Mouse (Mus musculus) hematopoietic stem cell, adult 5-6 weeks (primary cell): ENCODE results near the gene Sarm1. TPM values are rescaled to one million over a fixed set of nuclear protein-coding genes. Genes with fewer than 3 reads are reported as not detected.

Source experiments
- ATAC-seq, 2 experiments: fragments of 125-278 bp in 1 of 2; replicated peaks in 1 of 2; 2 replicates each; pipeline ENCODE4 v1.8.0; 2016 to 2017; ENCODE audit warnings: inconsistent platforms in 2 of 2, mild to moderate bottlenecking in 2 of 2, moderate number of reproducible peaks in 2 of 2, low read depth in 1 of 2, moderate TSS enrichment in 1 of 2; ENCODE audit not compliant: low FRiP score in 2 of 2, poor library complexity in 2 of 2, severe bottlenecking in 2 of 2, insufficient read depth in 1 of 2, low TSS enrichment in 1 of 2
- total RNA-seq: library from RNA; stranded (forward); fragments of 172-1452, 232-1000 nt; gene quantifications from 2 replicates; pipeline ENCODE4 v1.2.3, GENCODE M21; 2017

Gene Sarm1
- total RNA-seq, 1 experiment from 2014 or later: 0.45 TPM

GRCm38 (mm10) chr11:78471326-78472103 lies 26.0 kb downstream of the Sarm1 start:
- ATAC-seq: no peak

- no peak for ATAC-seq
Measured at GRCm38 (mm10) chr11:78467932-78468331, 29.6 kb downstream of the Sarm1 start.

GRCm38 (mm10) chr11:78467515-78467914 lies 30.0 kb downstream of the Sarm1 start:
- no peak for ATAC-seq

- ATAC-seq: no peak
Measured at GRCm38 (mm10) chr11:78466242-78466912, 31.2 kb downstream of the Sarm1 start.

GRCm38 (mm10) chr11:78465568-78466180 lies 31.9 kb downstream of the Sarm1 start, which contains the start of gene Slc46a1:
Gene Slc46a1, plus strand, starts transcription at chr11:78465697.
- ATAC-seq: peak; percentile 90 to 93

GRCm38 (mm10) chr11:78465116-78465515 lies 32.4 kb downstream of the Sarm1 start:
- no peak for ATAC-seq

GRCm38 (mm10) chr11:78463286-78464036 lies 34.1 kb downstream of the Sarm1 start:
- no peak for ATAC-seq

GRCm38 (mm10) chr11:78462669-78463068 lies 34.9 kb downstream of the Sarm1 start:
- no peak for ATAC-seq

GRCm38 (mm10) chr11:78461894-78462293 lies 35.7 kb downstream of the Sarm1 start:
- ATAC-seq: no peak

GRCm38 (mm10) chr11:78458740-78459139 lies 38.8 kb downstream of the Sarm1 start:
- ATAC-seq: no peak

- ATAC-seq: peak in 1 of 2 experiments; percentile 69; a peak in 1 of 4 replicates
Measured at GRCm38 (mm10) chr11:78455308-78455707, 42.2 kb downstream of the Sarm1 start.

- no peak for ATAC-seq
Measured at GRCm38 (mm10) chr11:78454276-78454675, 43.3 kb downstream of the Sarm1 start.

- peak in 1 of 2 experiments; percentile 42; a peak in 1 of 4 replicates for ATAC-seq
Measured at GRCm38 (mm10) chr11:78453675-78454074, 43.9 kb downstream of the Sarm1 start.

- no peak for ATAC-seq
Measured at GRCm38 (mm10) chr11:78450337-78450736, 47.2 kb downstream of the Sarm1 start.

- ATAC-seq: no peak
Measured at GRCm38 (mm10) chr11:78448242-78448641, 49.3 kb downstream of the Sarm1 start.

- ATAC-seq: no peak
Measured at GRCm38 (mm10) chr11:78447168-78447567, 50.4 kb downstream of the Sarm1 start.

- ATAC-seq: no peak
Measured at GRCm38 (mm10) chr11:78443115-78443514, 54.4 kb downstream of the Sarm1 start.
